Mouse (Mus musculus): ENCODE results near the gene Rimkla.

DNA sequence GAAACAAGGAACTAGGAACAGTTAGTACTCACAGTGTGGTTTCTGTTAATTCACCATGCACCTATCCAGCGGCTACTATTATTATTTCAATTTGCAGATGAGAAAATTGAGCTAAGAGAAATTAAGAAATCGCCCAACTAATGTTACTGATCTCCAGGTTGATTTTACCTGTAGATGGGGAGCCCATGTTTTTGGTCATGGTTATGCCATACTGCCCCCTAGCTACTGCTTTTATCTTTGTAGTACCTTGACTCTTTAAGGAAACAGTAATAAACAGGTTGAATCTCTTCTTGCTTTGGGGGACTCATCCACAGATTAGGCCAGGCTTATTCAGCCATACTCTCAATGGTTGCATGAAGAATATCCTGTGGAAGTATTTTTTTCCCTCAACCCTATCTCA, 39.4 kb upstream of the Rimkla start:
- TF ChIP-seq POLR2A (IDR thresholded peaks at IDR 0.05; ENCODE audit: low read depth, low read length) (no peak), CTCF (IDR thresholded peaks at IDR 0.05; ENCODE audit: borderline replicate concordance, insufficient read depth, low read length) (no peak)
